Mouse (Mus musculus) testis, adult 2 months (tissue): Measurements from ENCODE around the gene 1700001K19Rik.

Source experiments
- CTCF ChIP-seq: fragments of 200-500 bp; IDR thresholded peaks from 2 replicates; pipeline ENCODE4 v1.5.1; 2012; ENCODE audit warnings: low read depth, mild to moderate bottlenecking, inconsistent platforms, low read length, moderate library complexity; ENCODE audit not compliant: control insufficient read depth, insufficient read depth, insufficient replicate concordance
- POLR2A ChIP-seq: fragments of 200-500 bp; IDR thresholded peaks from 2 replicates; pipeline ENCODE4 v1.6.1; 2012; ENCODE audit warnings: low read depth, mild to moderate bottlenecking, inconsistent platforms, low read length, moderate library complexity; ENCODE audit not compliant: control insufficient read depth

DNA sequence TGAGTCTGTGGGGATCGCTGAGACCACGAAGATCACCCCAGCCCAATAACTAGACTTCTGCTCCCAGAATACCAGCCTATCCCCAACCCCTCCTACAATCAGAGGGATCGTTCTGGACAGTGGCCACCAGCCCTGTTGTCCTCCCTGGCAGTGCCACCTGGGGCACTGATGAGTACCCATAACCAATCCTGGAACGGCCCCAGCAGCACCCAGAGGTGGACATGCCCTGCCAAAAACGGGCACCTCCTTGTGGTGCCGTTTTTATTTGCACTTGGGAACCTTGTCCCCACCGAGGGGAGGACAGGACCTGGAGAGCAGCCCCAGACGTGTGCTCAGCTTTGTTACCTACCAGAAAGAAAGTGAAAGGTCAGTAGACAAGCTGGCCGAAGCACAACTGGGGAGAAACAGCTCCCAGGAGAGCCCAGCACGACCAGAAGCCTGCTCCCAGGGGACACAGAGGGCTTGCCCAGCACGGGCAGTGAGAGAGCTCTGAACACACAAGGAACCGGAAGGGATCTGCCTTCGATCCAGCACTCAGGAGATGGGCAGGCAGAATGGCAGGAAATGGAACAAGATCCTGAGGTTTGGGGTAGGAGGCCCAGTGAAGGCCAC, 14.8 kb downstream of the 1700001K19Rik start:
- no peak for TF ChIP-seq CTCF
- no peak for TF ChIP-seq POLR2A
